Mouse (Mus musculus): ENCODE data around the gene Fermt1. TPM values are rescaled to one million over a fixed set of nuclear protein-coding genes. Genes with fewer than 3 reads are reported as not detected.

Fermt1 gene
- polyA plus RNA-seq, 1 experiment = not detected

DNA sequence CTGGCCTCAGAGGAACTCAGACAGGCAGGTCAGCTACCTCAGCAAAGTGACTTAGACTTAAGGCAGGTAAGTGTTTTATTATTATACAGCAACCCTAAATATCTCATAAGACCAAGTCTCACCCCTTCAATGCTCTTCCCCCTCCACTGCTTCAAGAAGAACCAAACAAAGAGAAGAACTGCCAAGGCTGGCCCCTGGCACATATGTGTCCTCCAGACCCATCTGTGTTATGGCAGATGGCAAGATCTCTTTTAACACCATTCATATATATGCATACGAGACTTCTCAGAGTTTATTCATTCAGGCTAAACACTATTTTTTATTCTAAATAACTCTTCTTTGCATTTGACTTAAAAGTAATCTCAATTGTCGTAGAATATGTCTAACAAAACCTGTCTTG, 18.4 kb downstream of the Fermt1 start:
- Histone ChIP-seq H3K27me3 (ENCODE audit: control insufficient read depth, insufficient read depth, insufficient read length) (no peaks in the 10 kb centered on the region), H3K36me3 (ENCODE audit: control insufficient read depth, insufficient read depth) (no peaks in the 10 kb centered on the region), H3ac (ENCODE audit: control insufficient read depth, insufficient read length) (no peak overlapping the region), H3K79me2 (ENCODE audit: control insufficient read depth, insufficient read depth) (no peaks in the 10 kb centered on the region), H3K4me2 (ENCODE audit: low read depth) (no peak overlapping the region), H3K4me3 (no peak overlapping the region)
- TF ChIP-seq MAX (IDR thresholded peaks at IDR 0.05; ENCODE audit: low read depth) (no peak), TCF12 (IDR thresholded peaks at IDR 0.05; ENCODE audit: insufficient read depth, poor library complexity, severe bottlenecking) (no peak), SRF (IDR thresholded peaks at IDR 0.05; ENCODE audit: control insufficient read depth, insufficient read length, low read depth) (no peak), E2F4 (IDR thresholded peaks at IDR 0.05; ENCODE audit: insufficient read depth) (no peak), TCF3 (IDR thresholded peaks at IDR 0.05; ENCODE audit: insufficient read length, low read depth) (no peak), POLR2AphosphoS2 (IDR thresholded peaks at IDR 0.05; ENCODE audit: insufficient read length, low read depth) (no peak), POLR2A (IDR thresholded peaks at IDR 0.05; ENCODE audit: insufficient read length, low read depth) (no peak), CEBPB (IDR thresholded peaks at IDR 0.05; ENCODE audit: insufficient read depth, poor library complexity, severe bottlenecking) (no peak), MYOD1 (IDR thresholded peaks at IDR 0.05; ENCODE audit: control insufficient read depth in 1 of 3, insufficient read length in 2 of 3, low read depth in 2 of 3) (no peak), USF1 (IDR thresholded peaks at IDR 0.05; ENCODE audit: low read depth) (no peak), REST (IDR thresholded peaks at IDR 0.05; ENCODE audit: insufficient read depth, insufficient read length) (no peak), MYOG (IDR thresholded peaks at IDR 0.05; ENCODE audit: control insufficient read depth in 1 of 3, insufficient read depth in 1 of 3, insufficient read length in 2 of 3, low read depth in 2 of 3) (no peak)

DNA sequence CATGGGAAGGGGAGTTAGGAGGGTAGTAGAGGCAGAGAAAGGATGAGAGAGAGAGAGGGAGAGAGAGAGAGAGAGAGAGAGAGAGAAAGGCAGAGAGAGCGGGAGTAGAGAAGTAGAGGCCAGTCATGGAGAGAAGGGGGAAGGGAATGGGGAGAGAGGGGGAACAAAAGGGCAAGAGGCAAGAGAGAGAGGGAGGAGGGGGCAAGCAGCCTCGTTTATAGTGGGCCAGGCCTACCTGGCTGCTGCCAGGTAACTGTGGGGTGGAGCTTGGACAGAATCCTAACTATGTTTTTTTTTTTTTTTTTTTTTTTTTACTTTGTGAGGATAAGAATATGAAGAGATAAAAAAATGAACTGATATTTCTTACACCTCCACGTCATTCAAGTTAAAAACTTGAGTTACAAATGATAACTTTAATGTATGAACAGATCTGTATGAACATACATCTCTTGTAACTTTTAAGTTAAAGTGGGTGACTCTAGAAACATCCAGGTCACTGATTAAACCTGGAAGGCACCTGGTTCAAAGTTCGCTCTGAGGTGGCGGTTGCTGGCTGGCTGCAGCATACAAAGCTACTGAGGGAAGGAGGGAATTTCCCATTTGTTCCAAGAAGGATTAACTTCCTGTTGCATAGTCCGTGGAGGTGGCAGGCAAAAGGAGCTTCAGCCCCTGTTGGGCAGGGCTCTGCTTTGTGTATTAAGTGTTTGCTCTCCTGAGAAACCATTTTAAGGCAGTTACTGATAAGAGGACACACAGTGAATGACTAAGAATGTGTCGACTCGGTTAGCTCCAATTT, 22.2 kb downstream of the Fermt1 start:
- Histone ChIP-seq H3K4me2 (ENCODE audit: low read depth) (no peak overlapping the region), H3ac (ENCODE audit: control insufficient read depth, insufficient read length) (no peak overlapping the region), H3K4me3 (no peak overlapping the region), H3K27me3 (ENCODE audit: control insufficient read depth, insufficient read depth, insufficient read length) (no peaks in the 10 kb centered on the region), H3K79me2 (ENCODE audit: control insufficient read depth, insufficient read depth) (no peaks in the 10 kb centered on the region), H3K36me3 (ENCODE audit: control insufficient read depth, insufficient read depth) (no peaks in the 10 kb centered on the region)
- no peak for TF ChIP-seq E2F4 (IDR thresholded peaks at IDR 0.05; ENCODE audit: insufficient read depth)
- no peak for TF ChIP-seq POLR2A (IDR thresholded peaks at IDR 0.05; ENCODE audit: insufficient read length, low read depth)
- TF ChIP-seq MAX (IDR thresholded peaks at IDR 0.05; ENCODE audit: low read depth) = no peak
- no peak for TF ChIP-seq CEBPB (IDR thresholded peaks at IDR 0.05; ENCODE audit: insufficient read depth, poor library complexity, severe bottlenecking)
- no peak for TF ChIP-seq POLR2AphosphoS2 (IDR thresholded peaks at IDR 0.05; ENCODE audit: insufficient read length, low read depth)
- TF ChIP-seq TCF3 (IDR thresholded peaks at IDR 0.05; ENCODE audit: insufficient read length, low read depth) = no peak
- no peak for TF ChIP-seq SRF (IDR thresholded peaks at IDR 0.05; ENCODE audit: control insufficient read depth, insufficient read length, low read depth)
- no peak for TF ChIP-seq TCF12 (IDR thresholded peaks at IDR 0.05; ENCODE audit: insufficient read depth, poor library complexity, severe bottlenecking)
- no peak for TF ChIP-seq USF1 (IDR thresholded peaks at IDR 0.05; ENCODE audit: low read depth)
- no peak for TF ChIP-seq REST (IDR thresholded peaks at IDR 0.05; ENCODE audit: insufficient read depth, insufficient read length)
- no peak for TF ChIP-seq MYOD1 (IDR thresholded peaks at IDR 0.05; ENCODE audit: control insufficient read depth in 1 of 3, insufficient read length in 2 of 3, low read depth in 2 of 3)

DNA sequence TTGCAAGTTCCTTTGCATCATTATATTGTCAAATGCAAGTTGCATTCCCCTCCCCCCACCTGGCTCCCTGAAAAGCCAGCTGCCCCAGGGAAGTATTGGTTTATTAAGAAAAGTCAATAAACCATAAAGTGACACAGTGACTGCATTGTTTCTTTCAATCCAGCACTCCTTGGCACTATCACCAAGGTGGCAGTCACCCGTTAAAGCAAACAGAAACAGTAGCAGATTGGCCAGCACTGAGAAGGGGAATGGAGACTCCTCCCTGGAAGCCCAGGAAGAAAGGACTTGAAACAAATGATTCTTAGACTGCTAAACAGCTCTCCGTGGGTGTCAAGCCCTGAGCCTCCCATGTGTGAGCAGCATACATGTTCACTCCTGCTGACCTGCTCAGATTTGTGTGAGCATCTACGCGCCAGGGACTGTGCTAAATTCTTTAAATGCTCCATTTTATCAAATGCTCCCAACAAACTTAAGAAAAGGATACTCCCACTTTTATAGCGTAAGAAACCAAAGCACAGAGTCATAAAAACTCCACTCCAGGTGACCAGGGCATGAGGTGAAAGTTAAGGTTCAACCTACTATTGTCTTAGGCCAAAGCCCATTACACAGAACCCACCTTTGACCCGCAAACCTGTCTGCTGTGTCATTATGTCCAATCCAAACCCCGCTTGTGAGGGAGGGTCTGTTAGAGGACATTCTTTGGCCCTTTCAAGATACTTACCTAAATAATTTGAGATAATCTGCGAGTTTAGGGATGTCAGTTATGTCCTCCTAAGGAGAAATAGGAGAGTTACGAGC, 23.4 kb downstream of the Fermt1 start:
- H3K4me2 ChIP-seq (ENCODE audit: low read depth) = no peak overlapping the region
- H3K36me3 ChIP-seq (ENCODE audit: control insufficient read depth, insufficient read depth) = no peaks in the 10 kb centered on the region
- TF ChIP-seq CEBPB (IDR thresholded peaks at IDR 0.05; ENCODE audit: insufficient read depth, poor library complexity, severe bottlenecking) = no peak
- TF ChIP-seq MAX (IDR thresholded peaks at IDR 0.05; ENCODE audit: low read depth) = no peak
- no peaks in the 10 kb centered on the region for H3K27me3 ChIP-seq (ENCODE audit: control insufficient read depth, insufficient read depth, insufficient read length)
- H3ac ChIP-seq (ENCODE audit: control insufficient read depth, insufficient read length) = no peak overlapping the region
- no peaks in the 10 kb centered on the region for H3K79me2 ChIP-seq (ENCODE audit: control insufficient read depth, insufficient read depth)
- H3K4me3 ChIP-seq = no peak overlapping the region

DNA sequence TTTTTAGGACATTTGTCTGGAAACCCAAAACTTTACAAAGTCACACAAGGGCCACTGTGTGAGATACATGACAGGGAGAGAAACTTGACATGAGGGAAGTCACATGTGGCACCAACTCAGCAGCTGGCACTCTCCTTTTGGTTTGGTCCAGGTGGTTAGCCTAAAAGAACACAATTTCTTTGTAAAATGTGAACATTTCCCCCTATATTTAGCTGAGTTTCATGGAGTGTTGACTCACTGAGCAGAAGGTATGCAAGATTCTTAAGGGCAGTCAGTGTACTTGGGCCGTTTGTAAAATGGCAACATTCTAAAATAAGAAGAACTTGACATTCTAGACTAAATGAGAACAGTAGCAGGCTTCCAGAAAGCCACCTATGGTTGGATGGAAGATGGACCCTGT, 30.9 kb downstream of the Fermt1 start:
- no peaks in the 10 kb centered on the region for H3K79me2 ChIP-seq (ENCODE audit: control insufficient read depth, insufficient read depth)
- H3K4me2 ChIP-seq (ENCODE audit: low read depth) = no peak overlapping the region
- H3K4me3 ChIP-seq = no peak overlapping the region
- TF ChIP-seq MYOG (IDR thresholded peaks at IDR 0.05; ENCODE audit: control insufficient read depth in 1 of 3, insufficient read depth in 1 of 3, insufficient read length in 2 of 3, low read depth in 2 of 3) (no peak), MAX (IDR thresholded peaks at IDR 0.05; ENCODE audit: low read depth) (no peak), POLR2AphosphoS2 (IDR thresholded peaks at IDR 0.05; ENCODE audit: insufficient read length, low read depth) (no peak), E2F4 (IDR thresholded peaks at IDR 0.05; ENCODE audit: insufficient read depth) (no peak), POLR2A (IDR thresholded peaks at IDR 0.05; ENCODE audit: insufficient read length, low read depth) (no peak), REST (IDR thresholded peaks at IDR 0.05; ENCODE audit: insufficient read depth, insufficient read length) (no peak), USF1 (IDR thresholded peaks at IDR 0.05; ENCODE audit: low read depth) (no peak), CEBPB (IDR thresholded peaks at IDR 0.05; ENCODE audit: insufficient read depth, poor library complexity, severe bottlenecking) (no peak), MYOD1 (IDR thresholded peaks at IDR 0.05; ENCODE audit: control insufficient read depth in 1 of 3, insufficient read length in 2 of 3, low read depth in 2 of 3) (no peak), TCF3 (IDR thresholded peaks at IDR 0.05; ENCODE audit: insufficient read length, low read depth) (no peak), TCF12 (IDR thresholded peaks at IDR 0.05; ENCODE audit: insufficient read depth, poor library complexity, severe bottlenecking) (no peak), SRF (IDR thresholded peaks at IDR 0.05; ENCODE audit: control insufficient read depth, insufficient read length, low read depth) (no peak)
- no peak overlapping the region for H3ac ChIP-seq (ENCODE audit: control insufficient read depth, insufficient read length)
- H3K27me3 ChIP-seq (ENCODE audit: control insufficient read depth, insufficient read depth, insufficient read length) = peaks cover 7% of the 10 kb centered on the region
- no peaks in the 10 kb centered on the region for H3K36me3 ChIP-seq (ENCODE audit: control insufficient read depth, insufficient read depth)

All from myocyte (in vitro differentiated cells).